Mouse (Mus musculus) spleen, adult 10 weeks (tissue): ENCODE results near the gene Asphd1. TPM values are rescaled to one million over a fixed set of nuclear protein-coding genes. Genes with fewer than 3 reads are reported as not detected.

ENCODE experiments used
- polyA plus RNA-seq: library from polyadenylated mRNA; stranded (reverse); fragments of 350-450 nt; fragmentation: Illumina TruSeq; extraction: RNeasy Lipid Tissue Mini Kit (QIAGEN cat#74804); gene quantifications from one replicate; pipeline ENCODE4 v1.2.3, GENCODE M21; 2015; ENCODE audit warnings: low replicate concordance; ENCODE audit not compliant: insufficient read depth

The Asphd1 gene
- not detected for polyA plus RNA-seq

DNA sequence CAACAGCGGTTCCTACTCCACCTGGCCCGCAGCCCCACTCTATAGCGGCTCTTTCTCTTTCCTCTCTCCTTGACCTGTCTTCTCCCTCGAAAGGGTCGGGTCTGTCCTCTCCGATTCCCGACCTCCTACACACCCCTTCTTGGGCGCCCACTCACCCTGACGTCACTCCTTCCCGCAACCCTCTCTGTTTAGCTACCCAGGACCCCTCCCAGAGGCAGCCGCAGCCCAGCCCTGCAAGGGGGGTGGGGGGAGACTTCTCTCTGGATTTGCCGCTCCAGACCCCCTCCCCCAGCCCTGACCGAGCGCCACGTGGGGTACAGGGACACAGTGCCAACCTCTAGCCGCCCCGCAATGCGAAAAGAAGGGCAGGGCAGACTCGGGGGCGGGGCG is at the start of gene Asphd1:
Gene Asphd1, minus strand, starts transcription at position 180 of the 390 bp plus-strand sequence.

DNA sequence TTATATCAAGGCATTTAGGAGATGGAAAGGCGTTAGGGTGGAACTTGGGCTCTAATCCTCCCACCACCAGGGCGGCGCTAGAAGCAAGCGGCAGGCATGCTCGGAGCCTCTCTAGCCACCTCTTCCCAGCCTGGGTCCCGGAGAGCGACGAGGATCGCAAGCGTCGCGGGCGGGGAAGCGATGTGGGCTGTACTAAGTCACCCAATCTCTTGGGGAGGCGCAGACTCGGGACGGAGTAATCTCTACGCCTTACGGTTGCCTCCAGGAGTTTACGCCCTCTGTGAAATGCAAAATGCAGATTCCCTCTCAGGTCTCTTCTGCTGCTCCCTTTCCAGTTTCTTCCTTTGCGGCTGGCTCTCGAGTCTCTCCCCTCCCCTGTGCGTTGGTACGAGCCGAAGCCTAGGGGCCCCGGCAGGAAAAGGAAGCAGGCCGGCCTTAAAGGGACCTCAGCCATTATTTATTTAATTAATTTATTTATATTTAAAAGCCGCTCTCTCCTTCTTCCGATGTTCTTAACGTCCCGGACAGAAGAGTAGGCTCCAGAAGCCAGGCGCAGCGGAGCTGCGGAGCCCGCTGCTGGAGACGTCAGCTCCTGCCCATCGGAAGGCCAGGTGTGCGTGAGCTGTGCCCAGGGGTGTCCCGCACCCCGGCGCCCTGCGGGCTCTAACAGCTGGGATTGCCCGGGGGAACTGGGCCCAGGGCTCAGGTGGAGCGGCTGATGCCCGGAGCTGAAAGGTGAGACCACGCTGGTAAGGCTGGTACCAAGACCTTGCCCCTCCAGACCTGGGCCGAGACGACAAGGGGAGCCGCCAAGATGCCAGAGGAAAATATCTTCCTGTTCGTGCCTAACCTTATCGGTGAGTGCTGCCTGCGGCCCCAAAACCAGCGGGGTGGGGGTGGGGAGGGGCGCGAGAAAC is 26.8 kb upstream of the Asphd1 start, which contains the start of gene Cdiptos:
Gene Cdiptos, minus strand, starts transcription at position 149 of the 917 bp plus-strand sequence.

DNA sequence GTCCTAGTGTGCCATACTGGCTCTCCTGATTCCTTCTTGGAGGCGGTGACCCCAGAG is 26.3 kb upstream of the Asphd1 start, which contains the start of gene Cdipt:
Gene Cdipt, plus strand, starts transcription at position 22 of the 57 bp plus-strand sequence.

GRCm38 (mm10) chr7:126949793-126950646 is 638 bp upstream of the Asphd1 start, which contains the start of gene Sez6l2:
Gene Sez6l2 (plus strand): TSS chr7:126950563.

GRCm38 (mm10) chr7:126928384-126929037 is 20.9 kb downstream of the Asphd1 start, which contains the start of gene Kctd13:
Gene Kctd13 (plus strand): TSS chr7:126928879.

GRCm38 (mm10) chr7:126922624-126923060 is 26.7 kb downstream of the Asphd1 start, which contains the start of gene Tmem219:
Gene Tmem219 (minus strand): TSS chr7:126922917.

Other genes starting within 250 kb of the Asphd1 start
- 1,014 TPM for gene Coro1a, start 241.8 kb downstream of the Asphd1 start, polyA plus RNA-seq
- gene Mapk3, start 190.0 kb downstream of the Asphd1 start, polyA plus RNA-seq = 58.8 TPM
- gene Gdpd3, start 183.2 kb downstream of the Asphd1 start, polyA plus RNA-seq = 8.9 TPM
- gene Ypel3, start 172.6 kb downstream of the Asphd1 start, polyA plus RNA-seq = 121 TPM
- gene Tbx6, start 168.1 kb downstream of the Asphd1 start, polyA plus RNA-seq = 2.8 TPM
- gene Ppp4c, start 157.1 kb downstream of the Asphd1 start, polyA plus RNA-seq = 170 TPM
- not detected for gene Fam57b, start 151.9 kb downstream of the Asphd1 start, polyA plus RNA-seq
- not detected for gene 4930451I11Rik, start 117.9 kb downstream of the Asphd1 start, polyA plus RNA-seq
- not detected for gene Doc2a, start 102.2 kb downstream of the Asphd1 start, polyA plus RNA-seq
- gene Hirip3, start 87.6 kb downstream of the Asphd1 start, polyA plus RNA-seq = 41.1 TPM
- 30.1 TPM for gene Ino80e, start 87.2 kb downstream of the Asphd1 start, polyA plus RNA-seq
- gene Taok2, start 64.9 kb downstream of the Asphd1 start, polyA plus RNA-seq = 37.0 TPM
- gene Tmem219, start 26.7 kb downstream of the Asphd1 start, polyA plus RNA-seq = 47.9 TPM
- gene Kctd13, start 20.7 kb downstream of the Asphd1 start, polyA plus RNA-seq = 13.7 TPM
- gene Sez6l2, start 981 bp upstream of the Asphd1 start, polyA plus RNA-seq = 2.6 TPM
- gene Cdipt, start 26.3 kb upstream of the Asphd1 start, polyA plus RNA-seq = 56.1 TPM
- 2.5 TPM for gene Cdiptos, start 26.5 kb upstream of the Asphd1 start, polyA plus RNA-seq
- 13.5 TPM for gene Mvp, start 65.0 kb upstream of the Asphd1 start, polyA plus RNA-seq
- gene Pagr1b, start 66.9 kb upstream of the Asphd1 start, polyA plus RNA-seq = not detected
- gene Pagr1a, start 67.8 kb upstream of the Asphd1 start, polyA plus RNA-seq = 13.5 TPM
- gene Gm42742, start 71.5 kb upstream of the Asphd1 start, polyA plus RNA-seq = 20.9 TPM
- gene Prrt2, start 71.6 kb upstream of the Asphd1 start, polyA plus RNA-seq = 3.2 TPM
- 111 TPM for gene Maz, start 77.5 kb upstream of the Asphd1 start, polyA plus RNA-seq
- gene Kif22, start 92.9 kb upstream of the Asphd1 start, polyA plus RNA-seq = 10.6 TPM
- 6.7 TPM for gene Zg16, start 137.7 kb upstream of the Asphd1 start, polyA plus RNA-seq
- 81.1 TPM for gene AI467606, start 141.8 kb upstream of the Asphd1 start, polyA plus RNA-seq
- gene Qprt, start 172.6 kb upstream of the Asphd1 start, polyA plus RNA-seq = 4.2 TPM
- gene Spn, start 188.2 kb upstream of the Asphd1 start, polyA plus RNA-seq = 77.1 TPM
- gene Cd2bp2, start 246.5 kb upstream of the Asphd1 start, polyA plus RNA-seq = 83.7 TPM